Mouse (Mus musculus): ENCODE measurements at regions not wholly inside any gene's neighbourhood (a gene's known extent, or its start where the extent isn't known, plus 50 kb on each side); places are given as distances from the start of the nearest gene placed in this dataset.

DNA sequence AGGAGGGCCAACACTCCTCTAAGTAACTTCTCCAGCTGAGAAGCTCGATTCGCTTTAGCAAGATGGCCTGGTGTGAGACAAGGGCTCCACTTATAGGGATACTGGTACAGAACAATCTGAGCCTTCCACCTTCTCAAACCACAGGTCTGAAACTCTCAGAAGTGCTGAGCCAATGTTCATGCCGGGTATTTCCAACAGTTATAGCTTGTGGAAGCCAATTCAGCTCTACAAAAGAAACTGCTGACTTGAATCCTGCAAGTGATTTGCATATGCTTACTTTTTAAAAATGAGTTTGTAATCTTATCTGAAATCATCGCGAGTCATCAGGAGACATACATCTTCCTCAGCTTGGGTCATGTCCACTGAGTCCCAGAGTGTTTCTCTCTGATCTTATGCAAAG is 273.2 kb downstream of the Car8 start:
- WGBS, result 92% methylated on average over 5 of the region's 5 CpGs
- H3K9me3 ChIP-seq (ENCODE audit: control insufficient read depth, low read length), result no peaks in the 10 kb centered on the region
- H3K4me1 ChIP-seq (ENCODE audit: control insufficient read depth, insufficient read depth, low read length), result no peaks in the 10 kb centered on the region
- H3K27ac ChIP-seq (ENCODE audit: low read depth, low read length), result no peak overlapping the region
- H3K4me2 ChIP-seq (ENCODE audit: low read depth, low read length), result no peak overlapping the region
- no peak overlapping the region for H3K4me3 ChIP-seq (ENCODE audit: low read depth, low read length)
- H3K36me3 ChIP-seq (ENCODE audit: control insufficient read depth, insufficient read depth, low read length), result no peaks in the 10 kb centered on the region
- no peak overlapping the region for H3K9ac ChIP-seq (replicated peaks; ENCODE audit: low read depth, low read length)
- ATAC-seq (ENCODE audit: low read depth), result no peak
- no peaks in the 10 kb centered on the region for H3K27me3 ChIP-seq (ENCODE audit: control insufficient read depth, insufficient read depth, low read length)

DNA sequence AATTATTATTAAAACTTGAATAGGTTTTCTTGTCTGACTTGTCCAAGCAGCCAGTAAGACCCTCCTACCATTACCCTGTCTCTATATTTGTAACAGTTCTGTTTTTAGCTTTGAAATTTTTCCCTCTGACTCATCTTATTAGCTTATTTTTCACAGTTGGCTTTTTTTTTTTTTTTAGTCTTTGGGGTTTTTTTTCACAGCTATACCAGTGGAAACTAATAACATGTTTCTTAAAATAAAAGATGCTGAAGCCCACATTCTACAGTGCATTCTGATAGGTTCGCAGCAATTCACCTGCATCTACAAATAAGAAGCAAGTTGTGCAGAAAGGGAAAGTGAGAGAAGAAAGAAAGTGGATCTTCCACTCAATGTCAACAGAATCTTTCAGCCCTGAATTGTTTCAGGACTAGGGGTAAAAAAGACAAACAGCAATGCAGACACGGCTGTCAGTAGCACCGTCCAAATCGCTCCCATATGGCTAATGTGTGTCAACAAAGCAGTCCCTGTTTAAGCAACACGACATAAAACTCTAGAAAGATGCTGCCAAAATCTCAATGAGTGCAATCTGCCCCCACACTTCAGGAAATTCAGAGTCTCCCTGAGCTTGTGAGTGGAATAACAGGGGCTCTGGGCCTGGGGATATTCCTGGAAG is 277.2 kb downstream of the Car8 start:
- H3K4me1 ChIP-seq (ENCODE audit: control insufficient read depth, insufficient read depth, low read length), result no peaks in the 10 kb centered on the region
- H3K4me2 ChIP-seq (ENCODE audit: low read depth, low read length), result no peak overlapping the region
- WGBS, result 60% methylated on average over 5 of the region's 5 CpGs
- H3K27me3 ChIP-seq (ENCODE audit: control insufficient read depth, insufficient read depth, low read length), result no peaks in the 10 kb centered on the region
- H3K36me3 ChIP-seq (ENCODE audit: control insufficient read depth, insufficient read depth, low read length), result no peaks in the 10 kb centered on the region
- H3K9me3 ChIP-seq (ENCODE audit: control insufficient read depth, low read length), result no peaks in the 10 kb centered on the region
- no peak for ATAC-seq (ENCODE audit: low read depth)
- no peak overlapping the region for H3K27ac ChIP-seq (ENCODE audit: low read depth, low read length)
- no peak overlapping the region for H3K9ac ChIP-seq (replicated peaks; ENCODE audit: low read depth, low read length)
- H3K4me3 ChIP-seq (ENCODE audit: low read depth, low read length), result no peak overlapping the region

DNA sequence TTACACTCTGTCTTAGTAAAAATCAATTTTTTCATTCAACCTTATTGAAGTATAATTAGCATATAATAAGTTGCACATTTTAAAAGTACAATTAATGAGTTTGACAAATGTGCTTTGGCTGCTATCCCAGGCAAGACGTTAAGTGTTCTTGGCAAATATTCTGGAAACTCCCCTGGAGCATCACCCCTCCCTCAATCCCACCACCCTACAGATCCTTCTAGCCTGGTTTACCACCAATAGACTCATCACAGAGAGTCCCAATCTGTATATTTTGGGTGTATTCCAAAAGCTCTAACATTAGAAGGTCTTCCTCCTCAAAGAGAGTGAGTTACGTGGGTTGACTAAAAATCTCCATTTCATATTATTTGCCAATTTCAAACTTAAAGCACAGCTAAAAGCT is 278.5 kb downstream of the Car8 start:
- Histone ChIP-seq H3K4me2 (ENCODE audit: low read depth, low read length) (no peak overlapping the region), H3K27me3 (ENCODE audit: control insufficient read depth, insufficient read depth, low read length) (no peaks in the 10 kb centered on the region), H3K27ac (ENCODE audit: low read depth, low read length) (no peak overlapping the region), H3K4me3 (ENCODE audit: low read depth, low read length) (no peak overlapping the region), H3K36me3 (ENCODE audit: control insufficient read depth, insufficient read depth, low read length) (no peaks in the 10 kb centered on the region), H3K9ac (replicated peaks; ENCODE audit: low read depth, low read length) (no peak overlapping the region), H3K9me3 (ENCODE audit: control insufficient read depth, low read length) (no peaks in the 10 kb centered on the region), H3K4me1 (ENCODE audit: control insufficient read depth, insufficient read depth, low read length) (no peaks in the 10 kb centered on the region)
- no peak for ATAC-seq (ENCODE audit: low read depth)
- 48% methylated on average over 2 of the region's 2 CpGs for WGBS

DNA sequence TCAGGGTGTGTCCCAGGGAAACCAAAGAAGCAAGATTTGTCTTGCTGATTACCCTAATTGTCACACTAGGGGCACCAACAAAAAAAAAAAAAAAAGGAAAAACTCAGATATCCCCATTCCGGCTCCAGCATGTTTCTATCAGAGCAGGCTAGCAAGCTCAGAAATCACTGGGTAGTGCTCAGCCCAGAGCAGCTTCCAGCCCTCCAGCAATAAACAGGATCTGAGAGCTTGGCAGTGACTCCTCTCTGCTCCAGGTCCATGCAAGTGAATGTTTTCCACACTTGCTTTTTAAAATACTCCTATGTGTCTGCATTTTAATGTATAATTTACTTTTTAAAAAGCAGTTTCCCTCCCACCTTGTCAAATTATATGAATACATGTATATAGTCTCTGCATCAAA is 290.8 kb downstream of the Car8 start:
- no peak overlapping the region for H3K4me2 ChIP-seq (ENCODE audit: low read depth, low read length)
- no peaks in the 10 kb centered on the region for H3K27me3 ChIP-seq (ENCODE audit: control insufficient read depth, insufficient read depth, low read length)
- H3K27ac ChIP-seq (ENCODE audit: low read depth, low read length), result no peak overlapping the region
- no peaks in the 10 kb centered on the region for H3K4me1 ChIP-seq (ENCODE audit: control insufficient read depth, insufficient read depth, low read length)
- H3K4me3 ChIP-seq (ENCODE audit: low read depth, low read length), result no peak overlapping the region
- whole genome bisulfite sequencing, result 73% methylated on average over 1 of the region's 1 CpGs
- H3K9ac ChIP-seq (replicated peaks; ENCODE audit: low read depth, low read length), result no peak overlapping the region
- H3K9me3 ChIP-seq (ENCODE audit: control insufficient read depth, low read length), result no peaks in the 10 kb centered on the region
- no peak for ATAC-seq (ENCODE audit: low read depth)
- no peaks in the 10 kb centered on the region for H3K36me3 ChIP-seq (ENCODE audit: control insufficient read depth, insufficient read depth, low read length)

DNA sequence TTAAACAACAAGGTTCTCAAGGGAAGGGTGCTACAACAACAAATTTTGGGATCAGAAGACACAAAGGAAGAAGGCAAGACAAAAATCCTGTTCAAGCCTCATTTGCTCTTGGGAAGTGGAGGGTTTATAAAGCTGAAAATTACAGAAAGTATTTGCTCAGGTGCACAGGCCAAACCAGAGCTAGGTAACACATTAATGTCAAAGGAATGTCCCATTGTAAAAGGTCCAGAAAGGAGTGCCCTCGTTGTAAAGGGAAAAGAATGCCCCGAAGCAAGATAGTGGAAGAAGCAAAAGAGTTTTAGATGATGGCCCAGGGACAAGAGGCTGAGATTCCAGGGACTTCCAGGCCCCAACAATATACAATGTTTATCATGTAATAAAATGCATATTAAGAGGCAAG is 317.3 kb downstream of the Car8 start:
- no peak overlapping the region for H3K4me3 ChIP-seq (ENCODE audit: low read depth, low read length)
- H3K4me1 ChIP-seq (ENCODE audit: control insufficient read depth, insufficient read depth, low read length), result no peaks in the 10 kb centered on the region
- H3K36me3 ChIP-seq (ENCODE audit: control insufficient read depth, insufficient read depth, low read length), result no peaks in the 10 kb centered on the region
- ATAC-seq (ENCODE audit: low read depth), result no peak
- H3K27ac ChIP-seq (ENCODE audit: low read depth, low read length), result no peak overlapping the region
- H3K9me3 ChIP-seq (ENCODE audit: control insufficient read depth, low read length), result no peaks in the 10 kb centered on the region
- no peak overlapping the region for H3K9ac ChIP-seq (replicated peaks; ENCODE audit: low read depth, low read length)
- 59% methylated on average over 2 of the region's 2 CpGs for WGBS
- H3K4me2 ChIP-seq (ENCODE audit: low read depth, low read length), result no peak overlapping the region
- H3K27me3 ChIP-seq (ENCODE audit: control insufficient read depth, insufficient read depth, low read length), result no peaks in the 10 kb centered on the region

DNA sequence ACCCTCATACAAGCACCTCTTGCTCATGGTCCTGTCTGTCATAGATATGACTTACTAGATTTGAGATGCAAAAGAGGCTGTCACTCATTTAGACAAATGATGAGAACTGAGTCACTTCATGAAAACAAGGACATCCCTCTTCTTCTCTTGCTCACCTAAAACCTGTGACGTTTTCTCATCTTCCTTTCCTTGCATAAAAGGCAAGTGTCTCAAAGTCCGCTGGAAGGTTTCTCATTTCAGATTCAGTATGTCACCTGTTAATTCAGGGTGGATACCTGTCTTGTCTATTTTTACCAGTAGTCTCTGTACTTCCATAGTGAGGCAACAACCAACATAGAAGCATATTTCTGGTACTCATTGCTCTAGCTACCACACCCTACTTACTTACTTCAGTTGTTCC is 325.6 kb downstream of the Car8 start:
- Histone ChIP-seq H3K9me3 (ENCODE audit: control insufficient read depth, low read length) (no peaks in the 10 kb centered on the region), H3K9ac (replicated peaks; ENCODE audit: low read depth, low read length) (no peak overlapping the region), H3K27me3 (ENCODE audit: control insufficient read depth, insufficient read depth, low read length) (no peaks in the 10 kb centered on the region), H3K27ac (ENCODE audit: low read depth, low read length) (no peak overlapping the region), H3K4me2 (ENCODE audit: low read depth, low read length) (no peak overlapping the region), H3K4me3 (ENCODE audit: low read depth, low read length) (no peak overlapping the region), H3K36me3 (ENCODE audit: control insufficient read depth, insufficient read depth, low read length) (no peaks in the 10 kb centered on the region), H3K4me1 (ENCODE audit: control insufficient read depth, insufficient read depth, low read length) (no peaks in the 10 kb centered on the region)
- WGBS, result 85% methylated on average over 2 of the region's 2 CpGs
- ATAC-seq (ENCODE audit: low read depth), result no peak

DNA sequence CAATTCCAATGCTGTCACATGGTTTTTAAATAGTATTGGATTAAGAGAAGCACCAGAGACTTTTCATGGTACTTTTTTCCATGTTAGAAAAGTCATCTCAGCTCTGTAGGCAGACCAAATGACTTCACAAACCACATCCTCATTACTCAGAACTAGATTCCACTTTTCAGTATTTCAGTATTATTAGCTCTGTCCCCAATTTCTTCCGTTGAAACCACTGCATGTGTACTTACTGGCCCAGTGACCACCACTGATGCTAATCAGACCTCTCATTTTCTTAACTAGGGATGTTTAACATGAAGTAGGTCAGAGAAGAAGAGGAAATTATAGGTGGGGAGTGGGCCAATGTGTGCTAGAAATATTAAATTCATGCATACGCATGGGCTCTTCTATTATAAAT is 326.2 kb downstream of the Car8 start:
- Histone ChIP-seq H3K9me3 (ENCODE audit: control insufficient read depth, low read length) (no peaks in the 10 kb centered on the region), H3K27ac (ENCODE audit: low read depth, low read length) (no peak overlapping the region), H3K4me3 (ENCODE audit: low read depth, low read length) (no peak overlapping the region), H3K4me1 (ENCODE audit: control insufficient read depth, insufficient read depth, low read length) (no peaks in the 10 kb centered on the region), H3K36me3 (ENCODE audit: control insufficient read depth, insufficient read depth, low read length) (no peaks in the 10 kb centered on the region), H3K27me3 (ENCODE audit: control insufficient read depth, insufficient read depth, low read length) (no peaks in the 10 kb centered on the region), H3K9ac (replicated peaks; ENCODE audit: low read depth, low read length) (no peak overlapping the region), H3K4me2 (ENCODE audit: low read depth, low read length) (no peak overlapping the region)
- ATAC-seq (ENCODE audit: low read depth), result no peak
- WGBS, result 89% methylated on average over 2 of the region's 2 CpGs

DNA sequence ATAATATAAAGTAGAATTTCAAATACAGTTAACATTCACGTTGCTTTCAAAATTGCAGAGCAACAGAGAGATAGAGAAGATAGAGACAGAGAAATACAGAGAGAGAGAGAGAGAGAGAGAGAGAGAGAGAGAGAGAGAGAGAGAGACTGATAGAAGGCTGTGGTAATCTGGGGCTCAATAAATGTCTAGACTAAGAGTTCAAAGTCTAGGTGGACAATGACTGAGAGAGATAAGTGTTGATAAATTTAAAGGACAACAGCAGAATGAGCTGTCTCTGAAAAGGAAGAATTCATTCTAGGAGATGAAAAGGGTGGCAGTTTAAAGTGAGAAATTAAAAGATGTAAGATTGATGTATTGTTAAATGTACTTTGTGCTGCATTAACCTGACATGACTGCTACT is 335.7 kb downstream of the Car8 start:
- Histone ChIP-seq H3K4me3 (ENCODE audit: low read depth, low read length) (no peak overlapping the region), H3K4me1 (ENCODE audit: control insufficient read depth, insufficient read depth, low read length) (no peaks in the 10 kb centered on the region), H3K27me3 (ENCODE audit: control insufficient read depth, insufficient read depth, low read length) (no peaks in the 10 kb centered on the region), H3K4me2 (ENCODE audit: low read depth, low read length) (no peak overlapping the region), H3K36me3 (ENCODE audit: control insufficient read depth, insufficient read depth, low read length) (no peaks in the 10 kb centered on the region), H3K27ac (ENCODE audit: low read depth, low read length) (no peak overlapping the region), H3K9ac (replicated peaks; ENCODE audit: low read depth, low read length) (no peak overlapping the region), H3K9me3 (ENCODE audit: control insufficient read depth, low read length) (no peaks in the 10 kb centered on the region)
- 60% methylated on average over 1 of the region's 1 CpGs for WGBS
- no peak for ATAC-seq (ENCODE audit: low read depth)

DNA sequence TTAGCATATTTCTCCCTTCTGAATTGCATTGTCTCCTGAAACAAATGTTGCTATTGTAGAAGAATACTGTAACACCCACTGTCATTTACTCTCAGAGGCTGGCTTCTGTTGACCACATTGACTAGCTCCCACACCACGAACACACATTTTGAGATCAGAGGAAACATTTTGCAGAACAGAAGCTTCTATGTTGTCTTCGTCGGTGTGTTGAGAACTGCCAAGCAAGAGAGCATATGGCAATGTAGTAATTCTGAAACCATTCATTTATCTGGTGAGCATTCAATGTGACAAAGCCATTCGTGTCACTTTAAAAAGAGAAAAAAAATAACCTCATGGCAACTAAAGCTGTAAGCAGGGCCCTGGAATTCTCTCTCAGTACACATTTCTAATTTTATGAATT is 343.9 kb downstream of the Car8 start:
- H3K9ac ChIP-seq (replicated peaks; ENCODE audit: low read depth, low read length), result no peak overlapping the region
- WGBS, result 77% methylated on average over 4 of the region's 4 CpGs

More for the DNA sequence above, 343.9 kb downstream of the Car8 start:
- no peaks in the 10 kb centered on the region for H3K9me3 ChIP-seq (ENCODE audit: control insufficient read depth, low read length)
- H3K4me2 ChIP-seq (ENCODE audit: low read depth, low read length), result no peak overlapping the region
- no peaks in the 10 kb centered on the region for H3K36me3 ChIP-seq (ENCODE audit: control insufficient read depth, insufficient read depth, low read length)
- ATAC-seq (ENCODE audit: low read depth), result no peak
- H3K27me3 ChIP-seq (ENCODE audit: control insufficient read depth, insufficient read depth, low read length), result no peaks in the 10 kb centered on the region
- no peaks in the 10 kb centered on the region for H3K4me1 ChIP-seq (ENCODE audit: control insufficient read depth, insufficient read depth, low read length)
- H3K27ac ChIP-seq (ENCODE audit: low read depth, low read length), result no peak overlapping the region
- no peak overlapping the region for H3K4me3 ChIP-seq (ENCODE audit: low read depth, low read length)

All from neural tube, embryonic 14.5 days (tissue).